Mouse (Mus musculus) hindbrain, embryonic 14.5 days (tissue): ENCODE measurements around the gene Rad51b. TPM values are rescaled to one million over a fixed set of nuclear protein-coding genes. Genes with fewer than 3 reads are reported as not detected.

Experiments used
- ATAC-seq: fragments of 200-750 bp; cut with Nextera tagmentation; 2 replicates; pipeline ENCODE4 v1.8.0; 2017; ENCODE audit warnings: moderate number of reproducible peaks, mild to moderate bottlenecking, moderate TSS enrichment, moderate library complexity; ENCODE audit not compliant: low FRiP score
- DNase-seq: peaks from one replicate; pipeline ENCODE4 v3.0.0-alpha.2; 2015; ENCODE audit warnings: low spot score
- H3K27ac ChIP-seq: fragments of 300-500 bp; sonication (generic); 2 replicates; pipeline ENCODE4 v1.5.1; 2014; ENCODE audit warnings: mild to moderate bottlenecking, moderate library complexity
- H3K27me3 ChIP-seq: fragments of 300-500 bp; sonication (generic); 2 replicates; pipeline ENCODE4 v1.6.1; 2014; ENCODE audit warnings: mild to moderate bottlenecking, low read length, mixed read lengths; ENCODE audit not compliant: control insufficient read depth, insufficient read depth
- H3K36me3 ChIP-seq: fragments of 300-500 bp; sonication (generic); replicated peaks from 2 replicates; pipeline ENCODE4 v1.6.1; 2014; ENCODE audit not compliant: control insufficient read depth, insufficient read depth
- H3K4me1 ChIP-seq: fragments of 300-500 bp; sonication (generic); replicated peaks from 2 replicates; pipeline ENCODE4 v1.6.1; 2014; ENCODE audit warnings: antibody characterized with exemption, low read length, mixed read lengths; ENCODE audit not compliant: control insufficient read depth, insufficient read depth
- H3K4me2 ChIP-seq: fragments of 300-500 bp; sonication (generic); replicated peaks from 2 replicates; pipeline ENCODE4 v1.6.1; 2014; ENCODE audit warnings: mild to moderate bottlenecking, moderate library complexity
- H3K4me3 ChIP-seq: fragments of 300-500 bp; sonication (generic); replicated peaks from 2 replicates; pipeline ENCODE4 v1.5.1; 2014; ENCODE audit warnings: mild to moderate bottlenecking, low read length
- H3K9ac ChIP-seq: fragments of 300-500 bp; sonication (generic); 2 replicates; pipeline ENCODE4 v1.6.1; 2014
- H3K9me3 ChIP-seq: fragments of 300-500 bp; sonication (generic); 2 replicates; pipeline ENCODE4 v1.6.1; 2016; ENCODE audit warnings: low read length; ENCODE audit not compliant: control insufficient read depth
- WGBS: fragments of 180-500 bp; shearing (Covaris S2); extraction: QIAGEN DNeasy Blood & Tissue Kit; methylation state at CpG from one replicate; pipeline ENCODE4 v1.1.7; 2014; 5-methylcytosine and 5-hydroxymethylcytosine counted together
- polyA plus RNA-seq: library from polyadenylated mRNA; unstranded; fragments of >200 nt; fragmentation: Nextera tagmentation; extraction: Ambion mirVana; gene quantifications from 2 replicates; pipeline ENCODE4 v1.2.1, GENCODE M21; 2014

The Rad51b gene
- polyA plus RNA-seq, 1 experiment from 2014 or later, result 1.5 TPM

- Histone ChIP-seq H3K4me2 (no peak overlapping the region), H3K36me3 (no peaks in the 10 kb centered on the region), H3K4me1 (no peaks in the 10 kb centered on the region), H3K9me3 (no peaks in the 10 kb centered on the region), H3K9ac (no peak overlapping the region), H3K4me3 (no peak overlapping the region), H3K27me3 (no peaks in the 10 kb centered on the region), H3K27ac (no peak overlapping the region)
- DNase-seq (no peak), ATAC-seq (no peak)
- WGBS, result 95% methylated on average over 5 of the region's 5 CpGs
These were observed 491.3 kb downstream of the Rad51b start for GRCm38 (mm10) chr12:79788340-79788739.

GRCm38 (mm10) chr12:79789481-79789880 is 492.4 kb downstream of the Rad51b start:
- DNase-seq (no peak), ATAC-seq (no peak)
- WGBS, result 89% methylated on average over 6 of the region's 6 CpGs
- no peak overlapping the region for H3K4me3 ChIP-seq
- no peak overlapping the region for H3K4me2 ChIP-seq
- H3K9me3 ChIP-seq, result no peaks in the 10 kb centered on the region
- no peaks in the 10 kb centered on the region for H3K27me3 ChIP-seq
- no peaks in the 10 kb centered on the region for H3K4me1 ChIP-seq
- no peak overlapping the region for H3K27ac ChIP-seq
- H3K36me3 ChIP-seq, result no peaks in the 10 kb centered on the region
- H3K9ac ChIP-seq, result no peak overlapping the region

GRCm38 (mm10) chr12:79793382-79793781 is 496.3 kb downstream of the Rad51b start:
- ATAC-seq (no peak), DNase-seq (no peak)
- Histone ChIP-seq H3K4me2 (no peak overlapping the region), H3K9ac (no peak overlapping the region), H3K27me3 (no peaks in the 10 kb centered on the region), H3K27ac (no peak overlapping the region), H3K4me3 (no peak overlapping the region), H3K36me3 (no peaks in the 10 kb centered on the region), H3K4me1 (no peaks in the 10 kb centered on the region; the same call in 1 of the 2 replicates), H3K9me3 (no peaks in the 10 kb centered on the region)
- WGBS, result 78% methylated on average over 8 of the region's 8 CpGs

- Histone ChIP-seq H3K9ac (no peak overlapping the region), H3K27me3 (no peaks in the 10 kb centered on the region), H3K36me3 (no peaks in the 10 kb centered on the region), H3K9me3 (no peaks in the 10 kb centered on the region), H3K4me1 (no peaks in the 10 kb centered on the region; the same call in 1 of the 2 replicates), H3K27ac (no peak overlapping the region), H3K4me2 (no peak overlapping the region), H3K4me3 (no peak overlapping the region)
- DNase-seq, result no peak
- ATAC-seq, result no peak
- WGBS, result 95% methylated on average over 4 of the region's 4 CpGs
These were observed 497.7 kb downstream of the Rad51b start for GRCm38 (mm10) chr12:79794802-79795201.

GRCm38 (mm10) chr12:79796260-79796659 is 499.2 kb downstream of the Rad51b start:
- no peaks in the 10 kb centered on the region for H3K9me3 ChIP-seq
- no peaks in the 10 kb centered on the region; the same call in 1 of the 2 replicates for H3K4me1 ChIP-seq
- no peak for DNase-seq
- H3K9ac ChIP-seq, result no peak overlapping the region
- no peaks in the 10 kb centered on the region for H3K36me3 ChIP-seq
- WGBS, result 57% methylated on average over 6 of the region's 6 CpGs
- ATAC-seq, result no peak
- H3K27ac ChIP-seq, result no peak overlapping the region
- no peak overlapping the region for H3K4me2 ChIP-seq
- H3K4me3 ChIP-seq, result no peak overlapping the region
- H3K27me3 ChIP-seq, result no peaks in the 10 kb centered on the region

- ATAC-seq, result no peak
These were observed 500.0 kb downstream of the Rad51b start for GRCm38 (mm10) chr12:79796823-79797821.

GRCm38 (mm10) chr12:79798488-79798887 is 501.4 kb downstream of the Rad51b start:
- Histone ChIP-seq H3K4me1 (no peaks in the 10 kb centered on the region; the same call in 1 of the 2 replicates), H3K4me2 (no peak overlapping the region), H3K9ac (no peak overlapping the region), H3K4me3 (no peak overlapping the region), H3K9me3 (no peaks in the 10 kb centered on the region), H3K36me3 (no peaks in the 10 kb centered on the region), H3K27me3 (no peaks in the 10 kb centered on the region), H3K27ac (no peak overlapping the region)
- no peak for DNase-seq
- 94% methylated on average over 3 of the region's 3 CpGs for WGBS
- no peak for ATAC-seq

More at GRCm38 (mm10) chr12:79796823-79797821, 500.0 kb downstream of the Rad51b start:
- H3K36me3 ChIP-seq, result no peaks in the 10 kb centered on the region
- H3K9me3 ChIP-seq, result no peaks in the 10 kb centered on the region
- H3K9ac ChIP-seq, result no peak overlapping the region
- H3K4me2 ChIP-seq, result no peak overlapping the region
- H3K27me3 ChIP-seq, result no peaks in the 10 kb centered on the region
- H3K4me3 ChIP-seq, result no peak overlapping the region
- peak overlapping the region; percentile 43; the same call in 1 of the 2 replicates for H3K27ac ChIP-seq
- no peak for DNase-seq
- no peaks in the 10 kb centered on the region; the same call in 1 of the 2 replicates for H3K4me1 ChIP-seq
- WGBS, result 69% methylated on average over 18 of the region's 18 CpGs

GRCm38 (mm10) chr12:79799370-79799769 is 502.3 kb downstream of the Rad51b start:
- H3K27ac ChIP-seq, result no peak overlapping the region
- no peak overlapping the region for H3K4me3 ChIP-seq
- no peak overlapping the region for H3K4me2 ChIP-seq
- ATAC-seq (no peak), DNase-seq (no peak)
- H3K9me3 ChIP-seq, result no peaks in the 10 kb centered on the region
- no peaks in the 10 kb centered on the region; the same call in 1 of the 2 replicates for H3K4me1 ChIP-seq
- no peaks in the 10 kb centered on the region for H3K27me3 ChIP-seq
- H3K36me3 ChIP-seq, result no peaks in the 10 kb centered on the region
- no peak overlapping the region for H3K9ac ChIP-seq
- WGBS, result 88% methylated on average over 5 of the region's 5 CpGs

- Histone ChIP-seq H3K4me1 (peaks cover 16% of the 10 kb centered on the region), H3K4me2 (no peak overlapping the region), H3K27me3 (no peaks in the 10 kb centered on the region), H3K36me3 (no peaks in the 10 kb centered on the region), H3K9me3 (no peaks in the 10 kb centered on the region), H3K27ac (no peak overlapping the region), H3K9ac (no peak overlapping the region), H3K4me3 (no peak overlapping the region)
- DNase-seq, result no peak
- WGBS, result 68% methylated on average over 1 of the region's 1 CpGs
- ATAC-seq, result no peak
These were observed 506.6 kb downstream of the Rad51b start for GRCm38 (mm10) chr12:79803670-79804069.
